Mouse (Mus musculus): ENCODE measurements around the gene Frmd4a.
A peak's percentile ranks its signal among the peaks of the same experiment; 100 is the strongest.

Frmd4a gene

DNA sequence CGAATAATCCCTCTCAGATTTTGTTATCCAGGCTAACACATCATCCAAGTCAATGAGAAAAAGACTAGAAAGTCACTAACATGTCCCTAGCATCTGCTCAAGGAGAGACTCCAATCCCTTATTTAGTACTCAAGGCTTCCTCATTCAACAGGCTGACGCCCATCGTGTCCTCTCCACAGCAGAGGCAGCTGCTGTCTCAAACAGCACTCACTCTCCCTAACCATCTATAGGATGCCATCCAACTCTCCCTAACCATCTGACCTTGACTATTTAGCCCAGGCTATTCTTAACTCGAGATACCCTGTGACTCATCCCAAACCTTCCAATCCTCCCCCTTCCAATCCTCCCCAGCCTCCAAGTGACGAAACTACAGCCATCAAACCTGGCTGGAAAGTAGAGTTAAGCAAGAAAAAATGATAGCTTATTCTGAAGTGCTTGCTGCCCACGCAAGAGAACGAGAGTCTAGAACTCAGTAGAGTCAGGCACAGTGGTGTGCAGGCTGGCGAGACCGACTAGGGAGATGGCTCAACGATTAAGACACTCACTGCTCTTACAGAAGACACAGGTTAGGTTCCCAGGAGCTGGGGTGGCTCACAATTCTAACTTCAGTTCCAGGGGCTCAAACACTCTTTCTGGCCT, 612.8 kb downstream of the Frmd4a start:
- DNase-seq = no peak

GRCm38 (mm10) chr2:4635804-4636203, 618.3 kb downstream of the Frmd4a start:
- peak; percentile 48 to 49 for DNase-seq

GRCm38 (mm10) chr2:4636656-4637055, 619.1 kb downstream of the Frmd4a start:
- DNase-seq = no peak

- no peak for DNase-seq
Measured at GRCm38 (mm10) chr2:4638189-4638588, 620.7 kb downstream of the Frmd4a start.

DNA sequence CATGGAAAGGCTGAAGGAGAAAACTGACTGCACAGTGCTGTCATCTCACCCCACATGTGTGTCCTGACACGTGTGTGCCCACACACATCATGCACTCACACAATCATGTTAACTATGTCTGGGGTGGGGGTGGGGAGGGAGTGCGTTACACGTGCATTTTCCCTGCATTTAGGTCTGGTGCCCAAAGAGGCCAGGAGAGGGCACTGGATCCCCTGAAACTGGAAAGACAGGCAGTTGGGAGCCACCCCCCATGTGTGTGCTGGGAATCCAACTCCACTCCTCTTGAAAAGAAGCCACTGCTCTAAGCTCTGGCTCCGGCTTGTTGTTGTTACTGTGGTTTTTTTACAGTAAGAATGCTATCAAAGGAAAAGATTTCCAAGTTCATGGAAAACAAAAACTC, 627.5 kb downstream of the Frmd4a start:
- peak in 1 of 2 experiments; percentile 13 for DNase-seq

DNA sequence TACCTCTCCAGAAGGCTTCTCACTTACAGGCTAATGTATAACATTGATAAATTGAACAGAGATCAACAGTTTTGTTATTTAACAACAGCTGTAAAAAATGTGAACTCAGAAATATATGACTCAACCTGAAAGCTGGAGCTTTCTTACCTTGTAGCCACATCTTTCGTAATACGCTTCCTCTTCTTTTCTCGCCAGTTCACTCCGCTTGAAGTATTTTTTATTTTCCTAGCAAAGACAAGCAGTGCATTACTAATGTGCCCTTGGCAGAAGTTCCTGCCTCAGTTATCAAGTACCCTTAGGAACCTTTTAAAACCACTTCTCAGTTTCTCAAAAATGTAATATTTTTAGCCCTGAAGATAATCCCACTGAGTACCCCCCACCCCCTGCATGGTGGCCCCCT, 630.6 kb downstream of the Frmd4a start:
- DNase-seq = no peak

GRCm38 (mm10) chr2:4649646-4650045, 632.1 kb downstream of the Frmd4a start:
- no peak for DNase-seq

- DNase-seq = peak; percentile 94 to 97
Measured at GRCm38 (mm10) chr2:4651500-4652285, 634.2 kb downstream of the Frmd4a start, which contains the start of gene Prpf18. Prpf18 (minus strand) TSS chr2:4652113.

DNA sequence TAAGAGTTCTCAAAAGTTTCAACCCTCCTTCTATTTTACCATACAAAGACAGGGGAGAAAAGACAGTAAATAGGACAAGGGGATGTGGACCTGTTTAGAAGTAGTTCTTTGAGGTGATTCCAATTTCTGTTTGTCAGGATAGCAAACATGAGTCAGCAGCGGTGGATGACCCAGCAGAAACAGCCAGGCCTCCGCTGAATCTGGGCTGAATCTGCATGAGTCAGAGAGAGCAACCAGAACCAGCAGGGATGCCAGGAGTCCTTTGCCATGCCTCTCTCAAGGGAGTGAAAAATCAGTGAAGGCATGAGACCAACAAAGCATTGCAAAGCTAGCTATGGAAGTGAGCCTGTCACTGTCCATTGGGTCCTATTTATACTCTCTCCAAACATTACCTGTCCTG, 643.2 kb downstream of the Frmd4a start:
- no peak for DNase-seq
